Mouse (Mus musculus): ENCODE data around the gene Ddx59. TPM values are rescaled to one million over a fixed set of nuclear protein-coding genes. Genes with fewer than 3 reads are reported as not detected.

The Ddx59 gene
- polyA plus RNA-seq, 2 experiments, result 3.5 to 5.2 TPM

DNA sequence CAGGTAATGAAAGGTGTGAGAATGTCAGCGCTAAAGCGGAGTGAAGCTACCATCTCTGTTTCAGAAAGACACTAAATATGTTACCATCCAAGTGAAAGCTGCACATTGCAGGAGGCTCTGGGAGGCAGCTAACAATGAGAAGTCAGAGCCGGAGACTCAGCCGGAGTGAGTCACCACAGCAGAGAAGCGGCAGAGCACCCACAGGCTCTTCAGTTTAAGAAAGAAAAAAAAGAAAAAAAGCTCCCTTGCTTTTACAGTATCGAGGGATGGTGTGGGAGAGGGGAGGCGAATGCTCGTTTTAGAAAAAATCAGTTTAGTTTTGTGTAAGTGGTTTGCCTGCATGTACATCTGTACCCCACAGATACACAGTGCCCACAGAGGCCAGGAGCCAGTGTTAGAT lies 13.8 kb upstream of the Ddx59 start:
- H3K9ac ChIP-seq (replicated peaks), result no peak overlapping the region
- no peak for DNase-seq (ENCODE audit: low read depth in 3 of 3, low spot score in 3 of 3)
- no peaks in the 10 kb centered on the region for H3K4me1 ChIP-seq (replicated peaks; ENCODE audit: control insufficient read depth in 2 of 2, insufficient read depth in 2 of 2, low read length in 1 of 2)
- H3K27ac ChIP-seq, result no peak overlapping the region
- TF ChIP-seq EP300 (IDR thresholded peaks at IDR 0.05; ENCODE audit: low read depth) (no peak), CTCF (IDR thresholded peaks at IDR 0.05; ENCODE audit: low read depth) (no peak)
- no peaks in the 10 kb centered on the region for H3K36me3 ChIP-seq (replicated peaks; ENCODE audit: control insufficient read depth, insufficient read depth, low read depth)
- no peaks in the 10 kb centered on the region; the same call in 1 of the 2 replicates for H3K27me3 ChIP-seq (ENCODE audit: control insufficient read depth, insufficient read depth, low read length)
- H3K9me3 ChIP-seq (ENCODE audit: control insufficient read depth, low read length), result no peaks in the 10 kb centered on the region
- ATAC-seq (ENCODE audit: insufficient read depth), result no peak
- WGBS (ENCODE audit: insufficient replicate concordance), result 60% methylated on average over 8 of the region's 8 CpGs
- H3K4me3 ChIP-seq (ENCODE audit: insufficient read depth in 1 of 2, low read depth in 2 of 2, low read length in 2 of 2), result no peak overlapping the region
- no peak overlapping the region for H3K4me2 ChIP-seq (ENCODE audit: low read depth)

DNA sequence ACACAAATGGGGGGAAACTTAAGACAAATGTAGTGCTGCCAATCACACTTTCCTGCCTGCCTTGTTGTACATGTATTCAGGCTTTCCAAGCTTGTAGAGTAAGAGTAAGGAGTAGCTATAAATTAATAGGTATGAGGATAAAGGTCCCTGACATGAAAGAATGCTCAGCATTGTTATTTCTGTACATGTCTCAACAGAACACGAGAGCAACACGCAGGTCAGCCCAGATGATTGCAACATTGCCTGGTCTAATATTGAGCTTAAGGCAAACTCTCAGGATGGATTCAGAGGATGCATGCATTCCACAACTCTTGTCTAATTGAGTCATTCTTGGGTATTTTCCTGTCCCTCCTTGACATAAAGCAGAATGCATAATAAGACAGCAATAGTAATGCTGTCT lies 5.4 kb upstream of the Ddx59 start:
- no peaks in the 10 kb centered on the region for H3K36me3 ChIP-seq (replicated peaks; ENCODE audit: control insufficient read depth, insufficient read depth, low read depth)
- WGBS (ENCODE audit: insufficient replicate concordance), result 79% methylated on average over 2 of the region's 2 CpGs
- no peaks in the 10 kb centered on the region for H3K27me3 ChIP-seq (ENCODE audit: control insufficient read depth, insufficient read depth, low read length)
- H3K9me3 ChIP-seq (ENCODE audit: control insufficient read depth, low read length), result no peaks in the 10 kb centered on the region
- H3K9ac ChIP-seq (replicated peaks), result no peak overlapping the region
- H3K4me1 ChIP-seq (replicated peaks; ENCODE audit: control insufficient read depth in 2 of 2, insufficient read depth in 2 of 2, low read length in 1 of 2), result peaks cover 0 to 2% of the 10 kb centered on the region in 2 experiments; a peak in 2 of 4 replicates
- TF ChIP-seq EP300 (IDR thresholded peaks at IDR 0.05; ENCODE audit: low read depth) (no peak), CTCF (IDR thresholded peaks at IDR 0.05; ENCODE audit: low read depth) (no peak)
- no peak for DNase-seq (ENCODE audit: low read depth in 3 of 3, low spot score in 3 of 3)
- H3K27ac ChIP-seq, result no peak overlapping the region
- ATAC-seq (ENCODE audit: insufficient read depth), result no peak
- no peak overlapping the region for H3K4me2 ChIP-seq (ENCODE audit: low read depth)
- H3K4me3 ChIP-seq (ENCODE audit: insufficient read depth in 1 of 2, low read depth in 2 of 2, low read length in 2 of 2), result no peak overlapping the region

GRCm38 (mm10) chr1:136415756-136416126 lies 670 bp downstream of the Ddx59 start:
- H3K27ac ChIP-seq, result peak overlapping the region; percentile 51
- 46% methylated on average over 2 of the region's 2 CpGs for WGBS (ENCODE audit: insufficient replicate concordance)
- H3K4me3 ChIP-seq (ENCODE audit: insufficient read depth in 1 of 2, low read depth in 2 of 2, low read length in 2 of 2), result peak overlapping the region; percentile 19 to 68; a peak in 3 of 4 replicates
- no peaks in the 10 kb centered on the region for H3K9me3 ChIP-seq (ENCODE audit: control insufficient read depth, low read length)
- peak overlapping the region; percentile 85 for H3K4me2 ChIP-seq (ENCODE audit: low read depth)
- H3K9ac ChIP-seq (replicated peaks), result peak overlapping the region; percentile 23; the same call in 1 of the 2 replicates
- no peak for ATAC-seq (ENCODE audit: insufficient read depth)
- no peak for DNase-seq (ENCODE audit: low read depth in 3 of 3, low spot score in 3 of 3)
- H3K4me1 ChIP-seq (replicated peaks; ENCODE audit: control insufficient read depth in 2 of 2, insufficient read depth in 2 of 2, low read length in 1 of 2), result peaks cover 6 to 10% of the 10 kb centered on the region in 2 experiments
- no peaks in the 10 kb centered on the region; the same call in 1 of the 2 replicates for H3K36me3 ChIP-seq (replicated peaks; ENCODE audit: control insufficient read depth, insufficient read depth, low read depth)
- no peaks in the 10 kb centered on the region for H3K27me3 ChIP-seq (ENCODE audit: control insufficient read depth, insufficient read depth, low read length)
- TF ChIP-seq EP300 (IDR thresholded peaks at IDR 0.05; ENCODE audit: low read depth) (0 out of 2 replicates have a peak, but pooled peaks have one; percentile 5), CTCF (IDR thresholded peaks at IDR 0.05; ENCODE audit: low read depth) (no peak)

DNA sequence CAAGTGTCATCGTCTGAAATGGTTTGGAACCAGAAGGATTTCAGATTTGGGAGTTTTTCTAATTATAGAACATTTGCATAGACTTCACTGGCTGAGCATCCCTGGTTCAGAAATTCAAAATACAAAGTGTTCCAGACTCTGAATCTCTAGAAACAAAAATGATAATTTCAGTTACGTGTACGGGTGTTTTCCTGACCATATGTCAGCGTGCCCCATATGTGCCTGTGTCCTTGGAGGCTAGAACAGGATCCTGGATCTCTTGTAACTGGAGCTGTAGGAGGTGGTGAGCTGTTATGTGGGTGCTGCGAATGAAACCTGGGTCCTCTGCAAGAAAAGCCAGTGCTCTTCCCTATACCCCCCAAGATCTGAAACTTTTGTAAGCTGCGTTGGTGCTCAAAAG lies 3.3 kb downstream of the Ddx59 start:
- DNase-seq (ENCODE audit: low read depth in 3 of 3, low spot score in 3 of 3) (no peak), ATAC-seq (ENCODE audit: insufficient read depth) (no peak)
- Histone ChIP-seq H3K9me3 (ENCODE audit: control insufficient read depth, low read length) (no peaks in the 10 kb centered on the region), H3K9ac (replicated peaks) (no peak overlapping the region), H3K4me2 (ENCODE audit: low read depth) (no peak overlapping the region), H3K36me3 (replicated peaks; ENCODE audit: control insufficient read depth, insufficient read depth, low read depth) (no peaks in the 10 kb centered on the region; the same call in 1 of the 2 replicates), H3K27ac (no peak overlapping the region), H3K27me3 (ENCODE audit: control insufficient read depth, insufficient read depth, low read length) (no peaks in the 10 kb centered on the region), H3K4me3 (ENCODE audit: insufficient read depth in 1 of 2, low read depth in 2 of 2, low read length in 2 of 2) (no peak overlapping the region), H3K4me1 (replicated peaks; ENCODE audit: control insufficient read depth in 2 of 2, insufficient read depth in 2 of 2, low read length in 1 of 2) (peaks cover 6 to 10% of the 10 kb centered on the region in 2 experiments)
- WGBS (ENCODE audit: insufficient replicate concordance), result 84% methylated on average over 6 of the region's 6 CpGs
- TF ChIP-seq EP300 (IDR thresholded peaks at IDR 0.05; ENCODE audit: low read depth) (no peak), CTCF (IDR thresholded peaks at IDR 0.05; ENCODE audit: low read depth) (no peak)

DNA sequence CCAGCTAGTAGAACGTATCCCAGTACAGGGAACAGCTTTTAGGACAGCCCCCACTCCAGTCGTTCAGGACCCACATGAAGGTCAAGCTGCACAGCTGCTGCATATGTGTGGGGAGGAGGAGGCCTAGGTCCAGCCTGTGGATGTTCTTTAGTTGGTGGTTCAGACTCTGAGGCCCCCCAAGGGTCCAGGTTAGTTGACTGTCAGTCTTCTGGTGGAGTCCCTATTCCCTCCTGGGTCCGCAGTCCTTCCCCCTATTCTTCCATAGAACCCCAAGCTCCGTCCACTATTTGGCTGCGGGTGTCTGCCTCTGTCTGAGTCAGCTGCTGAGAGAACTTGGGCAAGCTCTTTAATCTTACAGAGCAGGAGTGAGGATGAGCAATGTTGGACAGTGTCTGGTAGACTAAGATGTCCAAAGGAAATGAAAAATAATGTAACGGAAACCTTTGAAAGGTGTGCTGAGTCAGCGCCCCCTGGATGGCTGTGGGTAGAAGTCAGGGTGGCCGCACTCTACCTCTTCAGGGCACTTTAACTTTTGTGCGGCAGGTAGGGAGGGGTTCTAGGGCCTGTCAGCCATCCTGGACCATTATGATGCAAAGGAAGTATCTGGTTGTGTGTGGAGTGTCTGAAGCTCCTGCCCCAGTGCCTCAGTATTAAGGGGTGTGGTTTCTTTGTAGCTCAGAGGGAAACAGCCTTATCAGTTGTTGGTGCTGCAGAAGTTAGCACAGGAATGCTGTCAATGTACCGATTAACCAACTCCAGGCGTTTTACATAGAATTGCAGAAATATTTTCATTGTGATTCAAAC lies 12.3 kb downstream of the Ddx59 start:
- Histone ChIP-seq H3K9me3 (ENCODE audit: control insufficient read depth, low read length) (no peaks in the 10 kb centered on the region), H3K27ac (peak overlapping the region; percentile 83), H3K4me2 (ENCODE audit: low read depth) (peak overlapping the region; percentile 60), H3K27me3 (ENCODE audit: control insufficient read depth, insufficient read depth, low read length) (no peaks in the 10 kb centered on the region), H3K9ac (replicated peaks) (peak overlapping the region; percentile 57), H3K4me3 (ENCODE audit: insufficient read depth in 1 of 2, low read depth in 2 of 2, low read length in 2 of 2) (no peak overlapping the region; a peak in 1 of 4 replicates), H3K4me1 (replicated peaks; ENCODE audit: control insufficient read depth in 2 of 2, insufficient read depth in 2 of 2, low read length in 1 of 2) (peaks cover 31 to 36% of the 10 kb centered on the region in 2 experiments), H3K36me3 (replicated peaks; ENCODE audit: control insufficient read depth, insufficient read depth, low read depth) (no peaks in the 10 kb centered on the region)
- TF ChIP-seq CTCF (IDR thresholded peaks at IDR 0.05; ENCODE audit: low read depth) (peak; percentile 31; the same call in 1 of the 2 replicates), EP300 (IDR thresholded peaks at IDR 0.05; ENCODE audit: low read depth) (peak; percentile 81)
- 43% methylated on average over 11 of the region's 11 CpGs for WGBS (ENCODE audit: insufficient replicate concordance)
- peak; percentile 94 for ATAC-seq (ENCODE audit: insufficient read depth)
- peak; percentile 72 to 75 (median 75) for DNase-seq (ENCODE audit: low read depth in 3 of 3, low spot score in 3 of 3)
